Mouse (Mus musculus) CH12.LX (cell line): Measurements from ENCODE around the gene Lamp1. TPM values are rescaled to one million over a fixed set of nuclear protein-coding genes. Genes with fewer than 3 reads are reported as not detected.

ENCODE experiments used
- DNase-seq: peaks from one replicate; pipeline ENCODE4 v3.0.0-alpha.2; 2013; ENCODE audit errors: extremely low read depth
- H3K27ac ChIP-seq: 2 replicates; pipeline ENCODE4 v1.5.1; 2012; ENCODE audit warnings: low read depth, mild to moderate bottlenecking, control low read depth, moderate library complexity; ENCODE audit not compliant: insufficient read depth
- H3K27me3 ChIP-seq: replicated peaks from 2 replicates; pipeline ENCODE3; 2012; ENCODE audit warnings: inconsistent platforms
- H3K36me3 ChIP-seq, 2 experiments: replicated peaks in 1 of 2; 2 replicates each; pipeline versions ENCODE3 to v1.6.1; 2012; ENCODE audit warnings: inconsistent platforms in 1 of 2, low read length in 1 of 2, mild to moderate bottlenecking in 1 of 2, mixed read lengths in 1 of 2, moderate library complexity in 1 of 2; ENCODE audit not compliant: control insufficient read depth in 1 of 2, insufficient read depth in 1 of 2
- H3K4me1 ChIP-seq, 2 experiments: 2 replicates each; pipeline ENCODE4 v1.6.1; 2012; ENCODE audit warnings: inconsistent platforms in 1 of 2, moderate library complexity in 1 of 2; ENCODE audit not compliant: insufficient read depth in 2 of 2, control insufficient read depth in 1 of 2
- H3K4me2 ChIP-seq: 2 replicates; pipeline ENCODE4 v1.6.1; 2012; ENCODE audit warnings: low read depth, mild to moderate bottlenecking, control low read depth; ENCODE audit not compliant: poor library complexity, insufficient read depth, severe bottlenecking
- H3K4me3 ChIP-seq, 3 experiments: fragments of 150-350 bp in 1 of 3; sonication (generic) in 1 of 3; replicated peaks in 1 of 3; 2 replicates each; pipeline versions ENCODE3 to v1.5.1; 2011 to 2012; ENCODE audit warnings: low read depth in 2 of 3, low read length in 2 of 3, mild to moderate bottlenecking in 2 of 3, moderate library complexity in 2 of 3, control low read depth in 1 of 3, improper control_type of control experiment in 1 of 3, inconsistent platforms in 1 of 3, mixed read lengths in 1 of 3; ENCODE audit not compliant: poor library complexity in 1 of 3
- H3K79me2 ChIP-seq: replicated peaks from 2 replicates; pipeline ENCODE4 v1.6.1; 2012; ENCODE audit warnings: mild to moderate bottlenecking, moderate library complexity; ENCODE audit not compliant: control insufficient read depth, poor library complexity, insufficient read depth, severe bottlenecking; ENCODE audit errors: extremely low read depth
- H3K9ac ChIP-seq: 2 replicates; pipeline ENCODE4 v1.6.1; 2012; ENCODE audit warnings: low read depth, mild to moderate bottlenecking, control low read depth, moderate library complexity; ENCODE audit not compliant: insufficient read depth
- H3K9me3 ChIP-seq: replicated peaks from 2 replicates; pipeline ENCODE3; 2012; ENCODE audit warnings: low read length, inconsistent platforms, mixed read lengths
- EP300 ChIP-seq: IDR thresholded peaks from 2 replicates; pipeline ENCODE4 v1.6.1; 2011; ENCODE audit warnings: low read length, improper control_type of control experiment
- GABPA ChIP-seq: IDR thresholded peaks from 2 replicates; pipeline ENCODE4 v1.6.1; 2012; ENCODE audit warnings: low read depth, low read length, improper control_type of control experiment, inconsistent platforms; ENCODE audit not compliant: insufficient replicate concordance
- IRF4 ChIP-seq: IDR thresholded peaks from 2 replicates; pipeline ENCODE4 v1.6.1; 2014; ENCODE audit warnings: low read depth, mild to moderate bottlenecking, inconsistent platforms, low read length, improper control_type of control experiment
- JUN ChIP-seq: IDR thresholded peaks from 2 replicates; pipeline ENCODE4 v1.6.1; 2011; ENCODE audit warnings: low read depth, mild to moderate bottlenecking, low read length, improper control_type of control experiment, moderate library complexity; ENCODE audit not compliant: insufficient read depth
- MAZ ChIP-seq: IDR thresholded peaks from 2 replicates; pipeline ENCODE4 v1.6.1; 2012; ENCODE audit warnings: low read depth, mild to moderate bottlenecking, inconsistent platforms, low read length, improper control_type of control experiment, moderate library complexity
- MEF2A ChIP-seq: IDR thresholded peaks from 2 replicates; pipeline ENCODE4 v1.6.1; 2014; ENCODE audit warnings: low read depth, mild to moderate bottlenecking, inconsistent platforms, low read length, improper control_type of control experiment, borderline replicate concordance
- MXI1 ChIP-seq: IDR thresholded peaks from 2 replicates; pipeline ENCODE4 v1.6.1; 2011; ENCODE audit warnings: mild to moderate bottlenecking, low read depth, low read length, improper control_type of control experiment
- MYC ChIP-seq: IDR thresholded peaks from 2 replicates; pipeline ENCODE4 v1.6.1; 2011; ENCODE audit warnings: low read depth, mild to moderate bottlenecking, improper control_type of control experiment, low read length
- NRF1 ChIP-seq: IDR thresholded peaks from 2 replicates; pipeline ENCODE4 v1.6.1; 2014; ENCODE audit warnings: low read depth, mild to moderate bottlenecking, inconsistent platforms, low read length, improper control_type of control experiment, moderate library complexity
- POLR2A ChIP-seq: IDR thresholded peaks from 2 replicates; pipeline ENCODE4 v1.6.1; 2011; ENCODE audit warnings: low read depth, mild to moderate bottlenecking, improper control_type of control experiment, low read length
- RAD21 ChIP-seq: IDR thresholded peaks from 2 replicates; pipeline ENCODE4 v1.6.1; 2011; ENCODE audit warnings: low read depth, mild to moderate bottlenecking, low read length, improper control_type of control experiment, moderate library complexity
- RCOR1 ChIP-seq: conservative IDR thresholded peaks from 2 replicates; pipeline ENCODE4 v1.6.1; 2012; ENCODE audit warnings: low read depth, mild to moderate bottlenecking, inconsistent platforms, low read length, improper control_type of control experiment
- USF2 ChIP-seq: conservative IDR thresholded peaks from 2 replicates; pipeline ENCODE4 v1.6.1; 2011; ENCODE audit warnings: low read depth, low read length, improper control_type of control experiment
- dilution Hi-C: fragments of 300-500 bp; cut with MboI; formaldehyde crosslinking; loops from 2 replicates; pipeline ENCODE4 v1.14.3; 2020; ENCODE audit warnings: low sequenced_read_pairs; ENCODE audit not compliant: extremely low pct_unique_long_range_greater_than_20kb, extremely low pct_ligation_motif_present
- in situ Hi-C: fragments of 300-500 bp; cut with MboI; formaldehyde crosslinking; loops from 3 replicates; pipeline ENCODE4 v1.14.3; 2019; ENCODE audit warnings: low sequenced_read_pairs, low pct_ligation_motif_present, low pct_unique_long_range_greater_than_20kb, mixed read lengths
- polyA plus RNA-seq: library from polyadenylated mRNA; unstranded; fragments of >175 nt; gene quantifications from 2 replicates; pipeline ENCODE4 v1.2.1, GENCODE M21; 2012; ENCODE audit warnings: low read depth; ENCODE audit not compliant: insufficient read length
- total RNA-seq, 2 experiments: library from RNA; depleted of rRNA; stranded (reverse); fragments of 300-350 nt in 1 of 2; fragments of >200 nt in 1 of 2; gene quantifications; 2 replicates each; pipeline ENCODE4 v1.2.3; 2012 to 2014

The Lamp1 gene
- total and polyA plus RNA-seq, 3 experiments: 56.7 to 69.4 (median 64.3) TPM

DNA sequence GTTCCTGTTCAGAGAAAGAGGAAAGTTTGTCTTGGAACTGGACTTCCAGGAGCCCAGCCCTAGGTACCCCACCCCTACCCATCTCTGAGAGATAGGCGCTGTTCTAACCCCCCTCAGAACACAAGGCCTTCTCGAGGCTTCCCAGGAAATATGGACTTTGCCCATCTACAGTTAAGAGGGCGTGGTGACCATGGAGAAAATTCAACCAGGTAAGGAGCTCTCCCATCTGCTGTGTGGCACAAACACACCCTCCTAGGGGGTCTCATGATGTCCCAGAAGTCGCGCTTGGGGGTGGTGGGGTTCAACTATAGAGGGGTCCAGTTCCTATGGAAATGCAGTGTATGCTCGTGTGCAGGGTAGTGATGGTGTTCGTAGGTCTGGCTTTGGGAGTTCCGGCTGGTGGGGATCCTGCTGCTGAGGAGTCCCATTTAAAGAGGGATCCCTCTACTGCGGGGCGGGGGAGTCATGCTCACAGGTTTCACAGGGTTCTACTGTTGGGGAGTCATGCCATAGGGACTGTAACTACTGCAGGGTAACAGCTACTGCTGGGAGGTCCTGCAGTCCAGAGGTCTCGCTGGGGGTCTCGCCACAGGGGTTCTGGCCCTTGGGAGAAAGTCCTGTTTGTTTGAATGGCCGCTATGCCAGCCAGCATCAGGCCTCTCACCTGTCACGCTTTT is 40.6 kb downstream of the Lamp1 start:
- Histone ChIP-seq H3K36me3 (no peaks in the 10 kb centered on the region), H3K4me1 (no peaks in the 10 kb centered on the region), H3K9ac (no peak overlapping the region)
- dilution Hi-C loops: no loop called here
- DNase-seq: no peak
- no peak for TF ChIP-seq MEF2A
- TF ChIP-seq, all 38 proteins: peak for 0
- no peak overlapping the region for H3K27ac ChIP-seq
- H3K27me3 ChIP-seq: peaks cover 83% of the 10 kb centered on the region
- peaks cover 11% of the 10 kb centered on the region for H3K9me3 ChIP-seq
- in situ Hi-C loops: loop anchor here (25.0 kb wide), 1 partner anchor 212 kb away; no protein-coding TSS in a partner anchor
- H3K4me3 ChIP-seq: no peak overlapping the region
- H3K79me2 ChIP-seq: no peaks in the 10 kb centered on the region
- no peak overlapping the region for H3K4me2 ChIP-seq

DNA sequence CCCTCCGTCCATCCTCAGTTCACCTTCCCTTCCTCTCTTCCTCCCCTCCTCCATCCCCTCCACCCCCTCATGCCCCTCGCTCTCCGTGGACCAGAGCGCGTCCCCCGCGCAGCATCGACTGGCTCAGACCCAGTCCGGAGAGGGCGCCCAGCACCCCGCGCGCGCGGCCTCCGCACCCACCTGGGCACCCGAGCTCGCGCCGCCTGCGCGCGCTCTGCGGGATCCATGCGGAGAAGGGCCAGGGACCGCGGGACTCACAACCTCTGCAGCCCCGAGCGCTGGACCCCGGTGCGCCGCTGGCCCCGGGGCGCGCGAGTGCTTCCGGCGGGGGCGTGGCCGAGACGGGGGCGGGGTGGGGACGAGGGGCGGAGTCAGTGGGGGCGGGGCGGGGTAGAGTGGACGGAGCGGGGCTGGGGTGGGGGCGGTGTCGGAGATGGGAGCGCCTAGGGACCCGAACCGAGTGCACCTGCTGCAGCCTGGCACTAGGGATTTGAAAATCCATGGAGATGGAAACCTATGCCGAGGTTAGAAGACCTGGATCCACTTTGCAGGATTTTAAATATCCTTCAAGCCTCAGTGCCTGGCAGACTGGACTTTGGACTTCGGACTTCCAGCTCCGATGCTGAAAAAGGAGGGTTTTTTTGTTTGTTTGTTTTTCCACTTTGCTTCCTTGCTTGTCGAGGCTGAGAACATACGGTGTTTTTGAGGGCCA is 41.5 kb downstream of the Lamp1 start, which contains the start of gene Grtp1:
Gene Grtp1 (minus strand): TSS at position 320 of the 712 bp plus-strand sequence.
- no peaks in the 10 kb centered on the region for H3K4me1 ChIP-seq
- H3K36me3 ChIP-seq: no peaks in the 10 kb centered on the region
- no peak within 1 kb of the TSS for H3K27ac ChIP-seq
- H3K27me3 ChIP-seq: peaks cover 83% of the 10 kb centered on the region
- no peaks in the 10 kb centered on the region for H3K79me2 ChIP-seq
- no peak for DNase-seq
- TF ChIP-seq MAZ (no peak), RAD21 (no peak), IRF4 (no peak), POLR2A (no peak), RCOR1 (no peak), MEF2A (no peak), EP300 (no peak), JUN (no peak), GABPA (no peak), USF2 (no peak), MYC (no peak), NRF1 (no peak), MXI1 (no peak)
- dilution Hi-C loops: no loop called here
- H3K9me3 ChIP-seq: peaks cover 11% of the 10 kb centered on the region
- in situ Hi-C loops: loop anchor here (25.0 kb wide), 1 partner anchor 213 kb away; no protein-coding TSS in a partner anchor
- H3K9ac ChIP-seq: no peak within 1 kb of the TSS
- no peak within 1 kb of the TSS for H3K4me3 ChIP-seq
- no peak within 1 kb of the TSS for H3K4me2 ChIP-seq
